Mouse (Mus musculus) left cerebral cortex, postnatal 14 days (tissue): ENCODE measurements around the gene Lrrc7. TPM values are rescaled to one million over a fixed set of nuclear protein-coding genes. Genes with fewer than 3 reads are reported as not detected.
A peak's percentile ranks its signal among the peaks of the same experiment; 100 is the strongest.

ENCODE experiments used
- DNase-seq, 2 experiments: peaks; one replicate each; pipeline ENCODE4 v3.0.0; 2021 to 2022; ENCODE audit warnings: low spot score in 2 of 2, mixed read lengths in 1 of 2
- intact Hi-C: fragments of 180-260 bp; cut with DNase I; formaldehyde crosslinking; loops from one replicate; pipeline ENCODE4 v1.15.1; 2025
- long read RNA-seq, 2 experiments: library from polyadenylated mRNA; stranded (forward); transcript quantifications; one replicate each; pipeline ENCODE4 v2.0.0; 2021
- total RNA-seq, 2 experiments: library from RNA; stranded (reverse); gene quantifications; 2 replicates each; pipeline ENCODE4 v1.2.3; 2021

The Lrrc7 gene
- total RNA-seq = 100 to 1,000 TPM; 123 to 142 TPM
- long read RNA-seq, experiment 1, full-length matches to known transcripts = 1 of 9 reads
- long read RNA-seq, experiment 1, partial matches to known transcripts = 0 of 9 reads
- long read RNA-seq, experiment 1, other reads (novel, unspliced or antisense) = 8 of 9 reads
- long read RNA-seq, experiment 2, partial matches to known transcripts = 3 of 12 reads
- long read RNA-seq, experiment 2, other reads (novel, unspliced or antisense) = 6 of 12 reads

DNA sequence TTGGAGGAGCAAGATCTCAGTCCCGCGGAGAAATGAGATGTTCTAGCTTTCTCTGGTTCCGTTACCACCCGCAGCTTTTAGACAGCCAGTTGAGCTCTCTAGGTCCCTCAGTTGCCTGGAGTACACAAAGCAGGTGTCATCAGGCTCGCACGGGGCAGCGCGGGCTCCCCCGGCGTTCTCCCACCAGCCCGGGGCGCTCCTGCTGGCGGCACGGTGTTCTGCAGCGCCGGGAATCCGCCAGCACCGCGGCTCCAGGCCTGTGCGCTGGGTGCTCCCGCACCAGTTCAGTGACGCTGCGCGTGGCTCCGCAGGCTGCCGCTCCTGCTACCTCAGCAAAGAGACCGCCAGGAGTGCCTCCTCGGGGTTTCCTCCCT, at the start of gene Lrrc7:
Gene Lrrc7, minus strand, starts transcription at position 235 of the 374 bp plus-strand sequence.
- intact Hi-C loops = loop anchor here (2.0 to 10.0 kb wide), 3 partner anchors 469 to 715 kb away; no protein-coding TSS in a partner anchor
- DNase-seq = peak; percentile 80 to 90

DNA sequence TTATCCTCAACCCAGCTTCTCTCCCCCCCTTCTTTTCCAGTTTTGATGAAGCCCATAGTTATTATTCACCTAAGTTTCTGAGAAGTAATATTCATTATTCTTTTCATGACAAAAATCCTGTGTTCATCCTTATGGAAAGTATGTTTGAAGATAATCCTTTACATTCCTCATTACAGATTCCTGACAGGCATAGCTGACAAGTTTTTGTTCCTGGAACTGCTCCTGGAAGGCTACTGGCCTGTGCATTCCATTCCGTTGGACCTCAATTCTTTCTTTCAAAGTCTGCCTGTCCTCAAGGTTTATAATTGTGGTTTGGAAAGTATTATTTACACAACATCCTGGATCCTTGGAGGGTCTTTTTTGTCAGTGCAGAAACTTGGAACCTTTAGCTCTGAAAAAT, 45.0 kb upstream of the Lrrc7 start:
- DNase-seq = no peak
- intact Hi-C loops = no loop called here

DNA sequence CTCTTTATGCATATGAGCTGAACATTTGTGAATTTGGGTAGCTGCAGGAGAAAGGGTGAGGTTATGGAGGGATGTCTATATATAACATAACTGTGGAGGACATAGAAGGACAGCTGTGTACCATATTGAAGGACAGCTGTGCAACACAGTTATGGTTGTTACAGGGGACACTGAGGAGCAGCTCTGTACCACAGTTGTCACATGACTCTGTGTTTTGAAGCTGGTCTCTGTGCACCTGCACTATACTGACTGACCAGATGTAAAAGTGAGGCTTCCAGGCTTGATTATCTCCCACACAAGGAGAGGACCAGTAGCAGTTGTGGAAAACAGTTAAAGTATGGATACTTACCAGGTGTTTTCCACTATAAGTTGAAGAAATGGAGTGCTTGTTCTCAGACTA, 43.3 kb upstream of the Lrrc7 start:
- intact Hi-C loops = no loop called here
- DNase-seq = no peak

DNA sequence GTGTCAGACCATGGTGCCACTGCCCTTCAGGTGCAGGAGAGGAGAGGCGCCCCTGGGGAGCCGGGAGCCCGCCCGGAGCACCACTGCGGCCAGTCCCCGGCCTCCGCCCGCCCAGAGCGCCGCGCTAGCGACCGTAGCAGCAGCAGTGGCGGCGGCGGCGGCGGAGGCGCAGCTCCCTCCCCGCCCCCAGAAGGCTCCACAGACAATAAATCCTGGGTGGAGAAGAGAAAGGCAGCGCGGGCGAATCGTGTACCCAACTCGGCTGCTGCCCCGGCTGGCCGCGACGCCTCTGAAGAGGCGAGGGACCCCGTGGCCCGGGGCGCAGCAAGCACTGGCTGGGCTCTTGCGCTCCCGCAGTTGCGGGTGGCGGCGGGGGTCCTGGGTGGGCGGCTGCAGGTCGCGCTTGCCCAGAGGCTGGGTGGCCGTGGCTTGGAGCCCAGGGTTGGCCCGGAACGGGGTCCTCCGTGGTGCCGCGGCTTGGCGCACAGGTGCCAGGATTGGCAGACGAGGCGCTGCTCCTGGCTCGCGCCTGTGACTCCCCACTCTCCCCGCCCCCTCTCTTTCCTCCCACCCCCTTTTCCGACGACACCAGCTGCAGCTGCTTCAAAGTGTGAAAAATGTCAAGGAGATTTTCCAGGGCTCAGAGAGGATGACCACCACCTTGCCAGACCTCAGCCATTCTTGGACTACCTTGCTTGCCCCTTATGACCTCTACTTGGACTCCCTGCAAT, 600 bp downstream of the Lrrc7 start:
- intact Hi-C loops = loop anchor here (2.0 to 10.0 kb wide), 3 partner anchors 469 to 716 kb away; no protein-coding TSS in a partner anchor
- peak; percentile 50 to 66 for DNase-seq

DNA sequence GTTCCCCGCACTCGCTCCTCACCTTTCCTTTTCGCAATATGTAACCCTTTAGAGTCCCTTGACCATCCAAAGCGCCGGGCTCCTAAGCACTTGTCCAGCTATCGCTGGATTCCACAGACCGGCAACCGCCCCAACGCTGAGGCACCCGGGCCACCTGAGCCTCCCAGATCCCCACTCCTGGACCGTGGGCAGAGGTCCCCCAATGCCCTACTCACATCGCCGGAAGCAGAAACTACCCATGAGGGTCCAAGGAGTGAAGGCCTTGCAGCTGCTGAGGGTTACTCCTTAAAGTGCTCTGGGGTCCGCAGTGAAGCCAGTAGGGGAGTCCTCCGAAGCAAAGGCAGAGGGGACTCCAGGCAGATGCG, 1.1 kb downstream of the Lrrc7 start:
- intact Hi-C loops = loop anchor here (2.0 to 10.0 kb wide), 3 partner anchors 470 to 716 kb away; no protein-coding TSS in a partner anchor
- peak; percentile 10 to 30 for DNase-seq

DNA sequence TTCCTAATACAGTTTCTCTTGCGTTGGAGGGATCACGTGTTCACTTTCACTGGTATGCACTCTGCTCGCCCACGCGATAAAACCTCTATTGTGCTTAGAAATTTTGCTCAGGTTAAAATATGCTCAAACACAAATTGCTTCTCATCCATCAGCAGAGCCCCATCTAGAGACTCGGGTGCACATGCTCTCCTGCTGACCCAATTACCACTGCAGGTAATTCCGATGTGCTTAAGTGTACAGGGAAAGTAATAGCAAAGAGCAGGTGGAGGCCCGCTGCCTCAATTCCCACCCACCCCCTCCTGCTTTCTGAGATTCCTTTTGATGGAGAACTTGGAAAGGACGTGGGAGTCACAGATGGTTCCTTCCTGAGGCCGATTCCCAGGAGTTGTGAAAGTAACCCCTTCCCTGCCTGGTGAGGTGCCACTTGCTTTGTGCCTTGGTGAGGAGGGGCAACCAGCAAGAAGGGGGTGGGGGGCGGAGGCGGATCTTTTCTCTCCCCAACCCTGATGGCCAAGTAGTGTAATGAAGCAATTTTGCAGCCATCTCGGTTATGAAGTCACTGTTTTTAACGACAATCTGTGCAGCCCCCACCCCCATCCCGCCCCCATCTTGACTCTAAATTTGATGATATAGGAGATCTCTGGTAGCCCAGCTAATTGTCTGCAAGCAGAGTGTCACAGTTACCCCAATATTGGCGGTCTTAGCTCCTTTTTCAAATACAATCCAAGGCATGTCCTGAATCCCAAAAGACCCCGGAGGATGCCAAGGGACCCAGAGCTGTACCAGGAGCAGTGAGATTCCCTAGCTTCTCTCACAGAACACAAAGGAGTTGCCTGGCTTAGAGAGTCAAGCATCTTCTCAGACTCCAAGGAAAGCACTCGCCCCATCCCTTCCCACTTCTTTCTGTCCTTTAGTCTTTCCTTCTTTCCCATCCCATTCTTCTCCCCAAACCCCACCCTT, 2.0 kb downstream of the Lrrc7 start:
- intact Hi-C loops = loop anchor here (2.0 to 10.0 kb wide), 3 partner anchors 471 to 717 kb away; no protein-coding TSS in a partner anchor

DNA sequence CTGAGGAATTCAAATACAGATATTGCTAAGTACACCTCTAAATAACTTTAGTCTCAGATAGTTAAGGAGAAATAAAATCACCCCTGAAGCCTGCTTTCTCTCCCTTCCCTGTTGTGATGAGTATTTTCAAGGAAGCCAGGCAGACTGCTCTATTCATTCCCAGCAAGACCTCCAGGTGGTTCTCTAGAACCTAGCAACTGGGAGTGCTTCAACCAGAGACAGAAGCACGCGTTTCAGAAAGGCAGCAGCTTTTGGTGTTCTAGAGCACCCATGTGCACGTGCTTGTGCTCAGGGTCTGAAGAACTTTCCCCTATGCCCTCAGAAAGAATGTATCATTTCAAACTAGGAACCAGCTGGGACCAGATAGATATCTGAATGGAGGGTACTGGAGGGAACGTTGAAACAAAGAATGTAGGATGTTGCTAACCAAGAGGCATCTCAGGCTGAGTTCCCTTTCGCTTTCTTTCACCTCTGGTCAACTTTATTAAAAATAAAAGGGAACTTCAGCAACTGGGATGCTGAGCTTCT, 2.8 kb downstream of the Lrrc7 start:
- intact Hi-C loops = no loop called here
- DNase-seq = peak in 1 of 2 experiments; percentile 26

More for the DNA sequence above, 2.0 kb downstream of the Lrrc7 start:
- peak; percentile 78 to 89 for DNase-seq

DNA sequence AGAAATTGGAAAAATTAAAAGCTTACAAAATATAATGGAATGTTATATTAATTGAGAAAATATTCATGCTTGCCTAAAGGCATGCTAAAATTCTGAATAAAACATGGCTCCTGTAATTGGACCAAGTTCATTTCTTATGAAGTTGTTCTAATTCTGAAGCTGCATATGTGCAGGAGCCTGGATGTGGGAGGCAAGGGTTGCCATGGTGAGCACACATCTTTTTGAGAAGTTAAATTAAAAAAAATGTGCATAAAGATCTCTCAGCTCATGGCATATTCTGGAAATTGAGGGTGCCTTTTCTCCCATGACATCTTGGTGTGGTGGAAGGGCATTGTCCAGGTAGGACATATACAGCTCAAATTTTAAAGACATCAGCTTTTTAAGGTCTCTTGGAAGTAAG, 3.4 kb downstream of the Lrrc7 start:
- intact Hi-C loops = no loop called here
- peak; percentile 51 to 64 for DNase-seq

DNA sequence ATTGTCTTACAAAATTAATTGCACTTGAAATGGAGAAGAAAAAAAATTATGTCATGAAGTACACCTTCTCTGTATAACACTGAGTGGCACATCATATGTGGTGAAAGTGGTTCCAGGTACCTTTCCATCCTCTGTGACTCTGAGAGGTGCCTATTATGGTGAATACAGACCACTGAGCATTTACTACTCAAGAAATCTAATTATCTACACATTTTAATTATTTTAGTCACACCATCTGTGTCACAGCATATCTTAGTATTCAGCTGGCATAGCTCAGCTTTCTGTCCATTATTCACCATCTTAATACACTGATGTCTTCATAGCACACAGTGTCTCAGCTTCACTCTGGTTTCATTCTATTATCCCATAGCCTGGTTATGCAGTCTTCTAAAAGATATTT, 7.7 kb downstream of the Lrrc7 start:
- intact Hi-C loops = no loop called here

DNA sequence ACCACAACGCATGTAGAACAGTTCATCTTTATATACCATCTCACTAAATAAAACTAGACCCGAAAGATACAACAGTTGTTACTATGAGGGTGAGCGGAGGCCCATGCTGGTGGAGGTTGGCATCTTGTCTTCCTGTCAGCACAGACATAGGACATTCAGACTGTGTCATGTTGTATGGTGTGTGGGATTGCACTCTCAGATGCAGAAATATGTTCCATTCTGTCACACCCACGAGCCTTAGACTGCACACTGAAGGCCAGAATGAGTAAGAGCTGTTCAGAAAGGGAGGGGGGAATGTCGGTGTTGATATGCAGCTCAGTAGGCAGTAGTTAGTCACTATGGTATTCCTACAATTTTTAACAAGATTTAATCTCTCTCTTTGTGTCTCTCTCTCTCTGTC, 9.9 kb downstream of the Lrrc7 start:
- DNase-seq = peak; percentile 29 to 80
- intact Hi-C loops = no loop called here

More for the DNA sequence above, 7.7 kb downstream of the Lrrc7 start:
- no peak for DNase-seq

DNA sequence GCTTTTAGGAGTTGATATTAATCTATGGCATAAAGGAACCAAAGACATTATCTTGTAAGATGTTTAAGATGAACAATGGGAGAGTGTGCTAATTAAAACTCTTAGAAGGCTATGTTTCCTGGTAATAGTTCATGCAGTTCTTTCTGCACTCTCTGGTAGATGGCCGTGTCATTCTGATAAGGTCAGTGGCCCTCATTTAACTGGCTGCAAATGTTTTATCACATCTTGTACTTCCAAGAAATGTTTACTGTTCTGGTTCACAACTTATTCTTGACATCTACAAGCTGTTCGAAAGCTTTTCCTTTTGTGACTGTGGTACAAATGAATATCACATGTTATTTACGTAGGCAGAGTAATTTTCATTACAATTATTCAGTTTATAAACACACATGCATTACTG, 18.5 kb downstream of the Lrrc7 start:
- intact Hi-C loops = no loop called here
- DNase-seq = no peak

DNA sequence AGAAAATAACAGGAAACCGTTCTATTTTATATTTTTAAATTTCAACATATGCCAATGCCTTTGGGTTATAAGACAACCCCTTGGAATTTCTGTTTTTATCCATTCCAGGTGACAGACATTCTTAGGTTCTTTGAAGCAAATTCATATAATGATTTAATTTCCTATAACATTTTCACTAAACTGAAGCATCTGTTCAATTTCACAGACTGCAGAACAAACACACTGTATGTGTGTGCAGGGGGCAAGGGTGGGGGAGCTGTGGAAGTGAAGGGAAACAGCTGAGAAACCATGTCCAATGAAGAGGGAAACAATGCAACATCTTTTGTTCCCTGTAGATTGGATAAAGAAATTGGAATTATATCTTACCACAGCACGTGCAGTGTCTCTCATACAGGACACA, 29.2 kb downstream of the Lrrc7 start:
- intact Hi-C loops = no loop called here
- no peak for DNase-seq

DNA sequence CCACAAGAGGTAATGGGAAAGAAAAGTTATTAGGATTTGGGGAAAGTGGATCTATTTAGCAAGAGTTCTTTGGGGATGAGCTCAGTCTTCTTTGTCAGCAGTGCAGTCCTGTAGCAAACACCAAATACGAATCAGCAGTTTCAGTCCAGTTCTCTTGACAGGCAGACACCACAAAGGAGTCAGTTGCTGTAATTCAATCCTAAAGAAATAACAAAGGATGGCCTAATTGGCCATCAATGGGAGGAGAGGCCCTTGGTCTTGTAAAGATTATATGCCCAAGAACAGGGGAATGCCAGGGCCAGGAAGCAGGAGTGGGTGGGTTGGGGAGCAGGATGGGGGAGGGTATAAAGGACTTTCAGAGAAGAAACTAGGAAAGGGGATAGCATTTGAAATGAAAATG, 33.5 kb downstream of the Lrrc7 start:
- intact Hi-C loops = no loop called here
- DNase-seq = no peak

DNA sequence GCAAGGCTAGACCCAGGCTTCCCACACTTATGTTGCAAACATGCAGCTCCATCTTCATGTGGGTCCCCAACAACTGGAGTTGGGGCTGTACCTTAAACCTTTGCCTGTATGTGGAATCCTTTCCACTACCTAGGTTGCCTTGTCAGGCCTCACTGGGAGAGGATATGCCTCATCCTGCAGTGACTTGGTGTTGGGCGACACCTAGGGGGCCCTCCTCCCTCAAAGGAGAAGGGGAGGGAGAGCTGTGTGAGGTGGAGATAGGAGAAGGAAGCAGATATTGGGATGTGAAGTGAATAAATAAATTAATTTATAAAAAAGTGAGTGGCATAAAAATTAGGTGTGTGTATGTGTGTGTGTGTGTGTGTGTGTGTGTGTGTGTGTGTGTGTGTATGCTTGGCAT, 68.3 kb downstream of the Lrrc7 start:
- intact Hi-C loops = no loop called here
- no peak for DNase-seq

DNA sequence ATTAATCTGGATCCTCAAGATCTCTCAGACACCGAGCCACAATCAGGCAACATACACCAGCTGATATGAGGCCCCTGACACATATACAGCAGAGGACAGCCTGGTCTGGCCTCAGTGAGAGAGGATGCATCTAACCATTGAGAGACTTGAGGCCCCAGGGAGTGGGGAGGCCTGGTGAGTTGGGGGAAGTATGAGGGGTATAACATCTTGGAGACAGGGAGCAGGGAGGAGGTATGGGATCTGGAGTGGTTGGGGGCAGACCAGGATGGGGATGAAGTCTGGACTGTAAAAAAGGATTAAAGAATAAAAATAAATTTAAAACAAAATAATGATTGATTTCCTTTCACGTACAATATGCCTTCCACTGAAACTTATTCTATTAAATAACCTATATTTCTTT, 82.3 kb downstream of the Lrrc7 start:
- intact Hi-C loops = no loop called here
- no peak for DNase-seq

DNA sequence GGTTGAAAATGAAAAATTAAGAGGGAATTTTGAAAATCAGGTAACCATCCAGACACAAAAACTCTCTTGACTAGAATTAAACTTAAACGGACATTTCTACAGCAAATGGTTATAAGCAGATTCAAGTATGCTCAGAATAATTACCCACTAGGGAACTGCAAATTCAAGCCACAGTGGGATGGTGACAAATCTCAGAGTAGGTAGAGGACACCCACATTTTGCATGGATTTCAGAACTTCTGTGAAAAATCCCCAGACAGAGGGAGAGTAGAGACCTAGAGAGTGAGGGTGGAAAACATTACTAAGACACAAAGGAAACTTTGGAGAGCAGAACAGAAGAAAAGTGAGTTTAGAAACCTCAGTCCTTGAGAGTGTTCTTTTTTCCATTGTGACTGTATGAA, 161.4 kb downstream of the Lrrc7 start:
- DNase-seq = no peak
- intact Hi-C loops = no loop called here

DNA sequence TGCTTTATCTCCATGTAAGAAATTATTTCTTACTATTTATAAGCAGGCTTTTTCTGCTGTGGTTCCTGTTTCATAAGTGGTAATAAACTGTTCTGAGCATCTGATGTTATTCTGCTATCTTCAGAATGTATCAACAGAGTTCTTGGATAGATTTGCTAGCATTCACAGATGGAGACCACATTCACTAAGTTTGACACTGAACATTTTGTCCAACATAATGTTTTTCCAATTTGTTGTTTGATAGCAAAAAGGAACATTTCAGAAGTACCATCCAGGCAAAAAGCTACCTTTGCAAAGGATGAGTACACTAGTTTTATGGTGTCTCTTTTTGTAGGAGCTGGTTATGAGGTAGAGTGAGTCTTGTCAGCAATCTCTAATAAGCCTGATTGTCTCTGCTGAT, 170.5 kb downstream of the Lrrc7 start:
- intact Hi-C loops = no loop called here
- DNase-seq = no peak

DNA sequence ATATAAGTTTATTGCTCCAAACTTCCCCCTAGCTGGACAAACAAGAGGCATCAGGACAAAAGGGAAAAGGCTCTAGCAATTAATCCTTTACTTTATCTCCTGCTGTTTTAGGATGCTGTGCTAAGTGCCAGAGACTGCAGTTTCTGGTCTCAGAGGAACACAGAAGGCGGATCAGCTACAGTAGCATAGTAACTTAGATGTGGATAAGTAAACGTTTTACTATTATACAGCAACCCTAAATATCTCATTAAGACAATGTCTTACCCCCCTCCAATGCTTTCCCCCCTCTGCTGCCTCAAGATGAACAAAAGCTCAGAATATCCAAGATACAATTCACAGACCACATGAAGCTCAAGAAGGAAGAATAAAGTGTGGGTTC, 174.0 kb downstream of the Lrrc7 start:
- DNase-seq = no peak
- intact Hi-C loops = no loop called here

DNA sequence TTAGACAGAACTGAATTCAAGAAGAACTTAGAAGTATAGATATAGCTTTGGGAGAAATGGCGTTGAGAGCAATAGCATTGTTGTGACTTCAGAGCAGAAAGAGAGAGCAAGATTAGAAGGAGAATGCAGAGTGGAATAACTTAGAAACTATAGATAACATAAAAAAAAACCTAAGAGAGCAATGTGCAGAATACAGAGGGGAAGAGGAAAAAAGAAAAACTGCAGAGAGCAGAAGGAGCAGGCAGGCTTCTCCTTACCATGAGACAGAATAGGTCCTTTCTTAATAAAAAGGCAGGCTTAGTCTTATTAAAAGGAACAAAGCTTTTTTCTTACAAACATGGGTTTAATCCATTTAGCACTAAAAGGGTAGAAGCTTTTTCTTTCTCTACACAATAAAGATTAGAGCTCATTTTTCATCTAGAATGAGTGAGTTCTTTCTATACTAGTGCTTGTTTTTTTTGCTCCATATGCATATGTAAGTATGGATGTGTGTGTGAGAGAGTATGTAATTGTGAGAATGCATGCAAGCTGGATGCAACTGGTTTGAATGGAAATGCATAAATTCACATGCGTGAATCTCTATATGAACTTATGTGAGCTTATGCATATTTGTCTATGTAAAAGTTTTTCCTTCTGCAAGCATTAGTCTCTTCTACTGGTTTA, 174.5 kb downstream of the Lrrc7 start:
- no peak for DNase-seq
- intact Hi-C loops = no loop called here
